Mouse (Mus musculus) spleen, adult 18-20 months (tissue): ENCODE data around the gene Plpp2.

Source experiments
- DNase-seq, 2 experiments: peaks; one replicate each; pipeline ENCODE4 v3.0.0; 2022; ENCODE audit warnings: mixed read lengths in 2 of 2

Plpp2 gene

DNA sequence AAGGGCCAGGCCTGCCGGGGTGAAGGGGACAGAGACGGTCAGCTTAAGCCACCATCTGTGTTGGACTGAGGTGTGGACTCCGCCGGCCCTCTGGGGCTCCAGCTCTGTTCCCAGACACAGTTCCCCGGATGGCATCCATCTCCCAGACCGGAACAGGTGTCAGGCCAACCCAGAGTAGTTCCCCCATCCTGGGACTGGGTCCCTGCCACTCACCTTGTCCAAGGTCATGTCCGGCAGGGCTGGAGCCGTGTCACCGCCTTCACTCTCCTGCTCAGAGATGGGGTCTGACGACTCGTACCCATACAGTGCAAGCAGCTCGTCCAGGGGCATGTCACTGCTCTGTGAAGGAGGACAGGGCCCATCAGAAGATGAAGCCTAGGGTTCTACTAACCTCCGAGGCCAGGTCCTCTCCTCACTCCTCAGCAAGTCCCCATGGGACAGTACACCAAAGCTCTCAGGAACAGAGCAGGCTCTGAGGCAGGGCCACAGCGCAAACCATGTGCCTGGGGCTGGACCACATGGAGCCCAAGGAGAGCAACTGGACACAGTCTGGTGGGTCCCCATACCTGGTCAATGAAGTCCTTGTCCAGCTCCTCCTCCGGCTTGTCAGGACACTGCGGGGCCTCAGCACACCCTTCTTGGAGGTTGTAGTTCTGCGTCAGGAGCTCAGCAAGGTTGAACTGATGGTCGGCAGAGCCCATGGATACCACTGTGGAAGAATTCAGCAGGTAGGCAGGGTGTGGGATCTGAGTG lies 15.6 kb upstream of the Plpp2 start:
- DNase-seq, result no peak

DNA sequence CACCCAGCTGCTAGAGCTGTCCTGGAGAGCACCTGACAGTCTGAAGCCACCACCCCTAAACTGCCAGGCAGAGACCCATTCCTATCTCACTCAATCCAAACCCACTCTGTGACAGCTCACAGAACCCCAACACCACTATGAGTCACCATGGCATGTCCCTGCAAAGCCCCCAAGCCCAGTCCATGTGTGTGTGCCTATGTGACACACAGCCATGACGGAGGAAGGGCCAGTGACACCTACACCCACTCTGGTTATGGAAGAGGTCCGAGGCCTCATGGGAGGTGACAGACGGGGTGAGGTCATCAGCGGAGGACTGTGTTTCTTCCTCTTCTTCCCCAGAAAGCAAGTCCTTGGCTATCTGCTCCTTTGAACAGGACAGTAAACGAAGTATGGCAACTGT lies 14.9 kb upstream of the Plpp2 start:
- no peak for DNase-seq

GRCm38 (mm10) chr10:79547148-79547675 lies 13.6 kb upstream of the Plpp2 start:
- no peak for DNase-seq

DNA sequence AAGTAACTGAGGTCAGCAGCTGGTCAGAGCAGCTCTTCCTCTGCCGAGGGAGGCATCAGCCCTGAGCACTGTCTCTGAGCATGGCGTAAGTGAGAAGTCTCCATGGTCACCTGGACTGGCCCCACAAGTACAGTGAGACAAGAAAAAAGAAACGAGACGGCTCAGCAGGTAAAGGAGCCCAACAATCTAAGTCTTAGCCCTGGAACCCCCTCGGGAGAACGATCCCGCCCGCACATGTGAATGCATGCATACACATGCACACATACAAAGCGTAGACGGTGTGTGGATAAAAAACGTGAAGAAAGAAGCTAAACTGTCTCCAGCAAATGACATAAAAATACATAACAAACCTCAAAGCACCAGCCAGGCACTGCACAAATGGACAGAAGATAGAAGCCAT lies 12.9 kb upstream of the Plpp2 start:
- no peak for DNase-seq

DNA sequence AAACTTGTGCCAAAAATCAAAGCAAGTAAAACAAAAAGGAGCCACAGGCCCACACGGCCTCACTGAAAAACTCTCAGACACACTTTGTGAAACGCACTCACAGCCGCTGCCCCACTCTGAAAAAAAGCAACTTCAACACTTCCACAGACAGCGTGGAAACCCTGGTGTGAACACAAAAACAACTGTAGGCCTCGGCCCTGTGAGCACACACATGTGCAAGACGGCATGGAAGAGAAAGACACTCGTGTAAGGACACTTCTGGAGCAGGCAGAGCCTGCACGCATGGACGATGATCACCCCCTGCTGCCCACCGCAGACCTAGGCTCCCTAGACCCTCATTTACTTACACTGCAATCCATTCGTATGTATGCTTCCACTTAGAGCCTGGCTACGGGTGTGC lies 12.3 kb upstream of the Plpp2 start:
- DNase-seq, result no peak

GRCm38 (mm10) chr10:79544631-79545030 lies 11.0 kb upstream of the Plpp2 start:
- DNase-seq, result no peak

- DNase-seq, result no peak
Measured at GRCm38 (mm10) chr10:79543884-79544597, 10.4 kb upstream of the Plpp2 start.

DNA sequence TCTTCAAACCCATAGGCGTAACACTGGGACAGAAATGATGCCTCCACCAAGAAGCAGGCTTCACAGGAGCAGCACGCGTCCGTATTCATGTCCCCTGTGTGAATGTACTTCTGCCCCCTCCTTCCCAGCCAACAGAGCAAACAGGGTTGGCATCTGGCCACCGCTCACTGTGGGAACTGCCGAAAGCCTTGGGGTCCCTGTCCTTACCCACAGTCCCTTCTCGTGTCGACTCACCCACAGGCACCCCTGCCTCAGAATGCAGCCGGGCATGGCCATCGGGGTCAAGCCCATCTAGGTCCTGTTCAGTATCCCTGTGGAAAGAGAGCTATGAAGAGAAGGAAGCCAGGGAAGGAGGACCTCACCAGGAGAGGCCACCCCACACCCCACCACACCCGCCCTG lies 8.6 kb upstream of the Plpp2 start:
- DNase-seq, result no peak

DNA sequence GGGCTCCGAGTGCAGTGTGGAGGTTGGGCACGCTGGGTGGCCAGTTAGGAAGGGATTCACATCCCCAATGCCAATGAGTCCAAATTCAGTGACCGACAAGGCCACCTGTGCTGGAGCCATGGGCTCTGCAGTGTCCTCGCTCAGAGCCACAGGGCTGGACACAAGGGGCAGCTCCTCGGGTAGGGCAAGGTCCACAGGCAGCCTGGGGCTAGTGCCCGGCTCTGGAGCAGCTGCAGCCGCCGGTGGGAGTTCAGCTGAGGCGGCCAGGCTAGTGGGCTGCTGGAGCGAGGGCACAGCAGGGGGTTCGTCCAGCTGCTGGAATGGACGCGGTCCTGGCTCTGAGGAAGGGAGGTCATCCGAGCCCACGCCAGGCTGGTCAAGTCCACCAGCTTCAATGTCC lies 7.9 kb upstream of the Plpp2 start:
- peak in 1 of 2 experiments; percentile 4 for DNase-seq

- DNase-seq, result no peak
Measured at GRCm38 (mm10) chr10:79540746-79541145, 7.2 kb upstream of the Plpp2 start.

GRCm38 (mm10) chr10:79539701-79540495 lies 6.3 kb upstream of the Plpp2 start:
- DNase-seq, result peak in 1 of 2 experiments; percentile 3

DNA sequence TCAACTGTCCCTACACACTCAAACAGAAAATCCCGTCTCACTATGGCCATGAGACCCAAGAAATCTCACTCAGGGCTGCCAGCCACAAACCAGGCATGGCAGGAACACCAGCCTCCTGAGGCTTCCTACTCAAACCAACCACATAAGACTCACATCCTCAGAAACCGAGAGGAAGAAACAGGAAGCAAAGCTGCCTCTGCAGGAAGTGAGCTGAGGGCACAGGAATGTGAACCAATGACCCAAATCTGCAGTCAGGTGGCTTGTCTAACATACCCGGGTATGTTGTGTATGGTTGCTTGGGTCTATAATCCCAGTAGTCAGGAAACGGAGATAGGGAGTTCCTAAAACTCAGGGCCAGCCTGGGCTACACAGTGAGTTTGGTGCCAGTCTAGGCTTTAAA lies 5.3 kb upstream of the Plpp2 start:
- no peak for DNase-seq

DNA sequence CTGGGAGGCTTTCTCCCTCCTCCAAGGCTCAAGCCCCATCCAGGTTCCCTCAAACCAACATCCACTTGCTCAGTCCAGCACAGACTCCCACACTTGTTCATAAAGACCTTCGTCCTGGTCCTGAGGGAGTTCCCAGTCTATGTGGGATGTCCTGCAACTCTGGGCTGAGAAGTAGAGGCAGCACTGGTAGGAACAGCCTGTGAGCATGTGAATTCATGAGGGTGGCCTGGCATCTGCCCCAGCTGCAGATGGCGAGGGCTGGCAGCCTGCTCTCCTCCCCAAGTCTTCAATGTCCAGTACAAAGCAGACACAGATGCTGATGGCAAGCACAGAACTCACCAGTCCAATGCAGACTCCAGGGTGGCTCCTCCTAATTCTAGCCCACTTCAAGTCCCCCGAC lies 4.7 kb upstream of the Plpp2 start:
- DNase-seq, result peak in 1 of 2 experiments; percentile 2

GRCm38 (mm10) chr10:79537781-79538180 lies 4.2 kb upstream of the Plpp2 start:
- DNase-seq, result no peak

DNA sequence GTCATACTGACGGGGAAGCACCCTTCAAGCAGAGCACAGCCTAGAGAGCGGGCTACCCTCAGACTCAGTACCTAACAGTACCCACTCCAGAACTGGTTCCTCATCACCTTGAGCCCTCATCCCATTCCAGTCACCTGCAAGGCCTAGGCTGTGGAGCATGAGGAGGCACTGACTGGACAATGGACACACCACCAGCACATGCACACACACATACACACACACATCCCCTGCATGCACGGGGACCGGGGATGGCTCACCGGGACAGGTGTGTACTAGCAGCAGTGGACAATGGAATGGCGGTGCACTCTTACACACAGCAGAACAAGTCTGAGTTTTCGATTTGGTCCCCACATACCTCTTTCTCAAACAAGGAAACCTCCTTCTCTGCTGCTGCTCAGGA lies 3.7 kb upstream of the Plpp2 start:
- peak in 1 of 2 experiments; percentile 2 for DNase-seq

DNA sequence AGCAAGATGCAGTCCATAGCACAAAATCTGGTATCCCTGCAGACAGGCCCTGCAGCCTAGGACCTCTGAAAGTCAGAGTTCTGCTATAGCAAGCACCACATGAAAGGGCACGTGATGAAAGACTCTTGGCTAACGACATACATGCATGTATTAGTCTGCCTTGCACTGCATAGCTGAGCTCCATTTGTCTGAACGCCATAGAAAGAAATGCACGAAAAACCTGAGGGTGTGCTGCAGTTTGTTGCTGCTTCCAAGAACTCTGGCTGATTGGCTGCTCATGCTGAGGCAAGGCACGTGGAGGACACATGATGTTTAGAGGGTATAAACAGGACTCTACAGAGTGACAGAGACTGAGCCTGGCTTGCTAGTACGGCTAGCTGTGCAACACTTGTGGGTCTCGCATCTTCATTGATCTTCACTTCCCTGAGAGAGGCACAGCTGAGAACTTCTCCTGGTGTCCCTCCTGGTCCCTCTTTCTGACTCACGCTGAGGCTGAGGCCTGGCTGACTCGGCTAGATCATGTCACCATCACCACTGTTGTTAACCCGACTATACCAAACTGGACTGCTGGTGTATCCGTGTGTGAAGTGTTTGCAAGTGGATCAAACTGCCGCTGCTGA lies 3.0 kb upstream of the Plpp2 start:
- DNase-seq, result no peak

- DNase-seq, result no peak
Measured at GRCm38 (mm10) chr10:79535431-79535830, 1.8 kb upstream of the Plpp2 start.

GRCm38 (mm10) chr10:79534426-79534825 lies 830 bp upstream of the Plpp2 start:
- DNase-seq, result peak in 1 of 2 experiments; percentile 2

DNA sequence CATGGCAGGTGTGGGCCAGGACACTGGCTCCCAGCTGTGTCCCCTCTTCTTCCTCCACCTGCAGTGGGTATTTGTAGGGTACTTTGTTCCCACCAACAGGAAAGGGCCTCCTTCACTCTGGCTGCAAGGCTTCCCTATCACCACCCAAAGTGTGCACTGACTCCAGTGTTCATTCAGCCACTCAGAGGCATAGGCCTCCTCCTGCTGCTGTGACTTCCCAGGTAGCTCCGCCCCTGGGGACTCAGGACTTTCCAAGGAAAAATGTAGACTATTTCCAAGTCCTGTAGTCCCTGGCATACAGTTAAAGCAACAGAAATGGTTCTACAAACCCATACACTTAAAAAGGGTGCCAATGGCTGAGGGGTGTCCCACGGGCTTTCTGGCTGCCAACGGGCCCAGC lies 918 bp downstream of the Plpp2 start:
- DNase-seq, result no peak

- peak; percentile 1 to 2 for DNase-seq
Measured at GRCm38 (mm10) chr10:79531593-79531992, 2.0 kb downstream of the Plpp2 start.

GRCm38 (mm10) chr10:79530721-79531120 lies 2.9 kb downstream of the Plpp2 start:
- peak in 1 of 2 experiments; percentile 0 for DNase-seq

DNA sequence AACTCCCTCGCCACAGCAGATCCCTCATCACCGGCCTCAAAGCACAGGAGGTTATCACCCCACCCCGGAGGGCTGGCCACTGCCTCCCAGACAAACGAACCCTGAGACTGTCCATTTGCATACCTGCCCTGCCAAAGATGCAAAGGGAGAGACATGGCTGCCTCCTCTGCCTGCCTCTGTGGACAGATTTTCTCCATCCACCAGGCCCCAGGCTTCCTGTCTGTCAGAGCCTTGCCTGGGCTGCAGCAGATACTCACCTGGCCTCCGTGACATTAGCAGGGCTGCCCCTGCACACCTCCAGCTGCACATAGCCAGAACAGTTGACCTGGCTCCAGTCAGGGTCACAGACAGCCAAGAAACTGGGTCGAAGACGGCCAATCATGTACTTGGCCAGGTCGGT lies 3.4 kb downstream of the Plpp2 start:
- no peak for DNase-seq

- no peak for DNase-seq
Measured at GRCm38 (mm10) chr10:79528081-79528480, 5.5 kb downstream of the Plpp2 start.
